Mouse (Mus musculus): ENCODE data around the gene Dnmt3a.

DNA sequence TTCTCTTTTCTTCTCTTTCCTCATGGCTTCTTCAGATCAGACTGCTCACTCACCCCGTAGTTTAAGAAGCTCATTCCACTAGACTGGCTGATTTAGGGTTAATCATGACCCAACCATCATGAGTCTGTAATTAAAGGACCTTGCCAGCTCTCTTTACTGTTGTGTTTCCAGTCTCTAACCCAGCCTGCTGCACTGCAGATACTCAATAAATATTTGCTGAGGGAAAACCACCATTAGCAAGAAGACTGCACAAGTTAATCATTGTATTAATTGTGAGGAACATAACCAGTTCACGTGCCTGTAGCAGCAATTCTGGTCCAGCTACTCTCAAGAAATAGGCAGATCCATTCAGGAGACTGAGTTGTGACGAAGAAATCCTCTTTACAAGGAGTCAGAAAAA, 47.7 kb upstream of the Dnmt3a start:
- TF ChIP-seq POLR2A (IDR thresholded peaks at IDR 0.05; ENCODE audit: insufficient read depth, low read depth, low read length) = no peak
- TF ChIP-seq CTCF (IDR thresholded peaks at IDR 0.05) = no peak
